Mouse (Mus musculus): Measurements from ENCODE around the gene Smarcc2.

The Smarcc2 gene

GRCm38 (mm10) chr10:128510301-128510700 lies 51.3 kb downstream of the Smarcc2 start:
- no peak for ATAC-seq (ENCODE audit: insufficient number of reproducible peaks, low FRiP score, low TSS enrichment)

GRCm38 (mm10) chr10:128511189-128511588 lies 52.1 kb downstream of the Smarcc2 start:
- ATAC-seq (ENCODE audit: insufficient number of reproducible peaks, low FRiP score, low TSS enrichment), result no peak

GRCm38 (mm10) chr10:128511761-128512160 lies 52.7 kb downstream of the Smarcc2 start:
- ATAC-seq (ENCODE audit: insufficient number of reproducible peaks, low FRiP score, low TSS enrichment), result no peak

- ATAC-seq (ENCODE audit: insufficient number of reproducible peaks, low FRiP score, low TSS enrichment), result no peak
Observed at GRCm38 (mm10) chr10:128515044-128515443, 56.0 kb downstream of the Smarcc2 start.

GRCm38 (mm10) chr10:128516029-128516428 lies 57.0 kb downstream of the Smarcc2 start:
- no peak for ATAC-seq (ENCODE audit: insufficient number of reproducible peaks, low FRiP score, low TSS enrichment)

- no peak for ATAC-seq (ENCODE audit: insufficient number of reproducible peaks, low FRiP score, low TSS enrichment)
Observed at GRCm38 (mm10) chr10:128516677-128517076, 57.6 kb downstream of the Smarcc2 start.

- peak; percentile 36; the same call in 1 of the 2 replicates for ATAC-seq (ENCODE audit: insufficient number of reproducible peaks, low FRiP score, low TSS enrichment)
Observed at GRCm38 (mm10) chr10:128518833-128519232, 59.8 kb downstream of the Smarcc2 start.

- ATAC-seq (ENCODE audit: insufficient number of reproducible peaks, low FRiP score, low TSS enrichment), result no peak
Observed at GRCm38 (mm10) chr10:128520591-128520990, 61.5 kb downstream of the Smarcc2 start.

- no peak for ATAC-seq (ENCODE audit: insufficient number of reproducible peaks, low FRiP score, low TSS enrichment)
Observed at GRCm38 (mm10) chr10:128522351-128522750, 63.3 kb downstream of the Smarcc2 start.

- no peak for ATAC-seq (ENCODE audit: insufficient number of reproducible peaks, low FRiP score, low TSS enrichment)
Observed at GRCm38 (mm10) chr10:128524111-128524731, 65.2 kb downstream of the Smarcc2 start.

- 0 out of 2 replicates have a peak, but pooled peaks have one; percentile 20 for ATAC-seq (ENCODE audit: insufficient number of reproducible peaks, low FRiP score, low TSS enrichment)
Observed at GRCm38 (mm10) chr10:128524732-128525662, 65.9 kb downstream of the Smarcc2 start.

GRCm38 (mm10) chr10:128525671-128526308 lies 66.7 kb downstream of the Smarcc2 start, which contains the start of gene Esyt1:
TSS of gene Esyt1 (minus strand) at chr10:128525871.
- peak; percentile 99 for ATAC-seq (ENCODE audit: insufficient number of reproducible peaks, low FRiP score, low TSS enrichment)

- ATAC-seq (ENCODE audit: insufficient number of reproducible peaks, low FRiP score, low TSS enrichment), result no peak
Observed at GRCm38 (mm10) chr10:128526366-128527356, 67.6 kb downstream of the Smarcc2 start.

- no peak for ATAC-seq (ENCODE audit: insufficient number of reproducible peaks, low FRiP score, low TSS enrichment)
Observed at GRCm38 (mm10) chr10:128535206-128535605, 76.2 kb downstream of the Smarcc2 start.

GRCm38 (mm10) chr10:128535624-128536265 lies 76.7 kb downstream of the Smarcc2 start:
- no peak for ATAC-seq (ENCODE audit: insufficient number of reproducible peaks, low FRiP score, low TSS enrichment)

- peak; percentile 90; the same call in 1 of the 2 replicates for ATAC-seq (ENCODE audit: insufficient number of reproducible peaks, low FRiP score, low TSS enrichment)
Observed at GRCm38 (mm10) chr10:128536266-128536940, 77.4 kb downstream of the Smarcc2 start.

- no peak for ATAC-seq (ENCODE audit: insufficient number of reproducible peaks, low FRiP score, low TSS enrichment)
Observed at GRCm38 (mm10) chr10:128538340-128538870, 79.4 kb downstream of the Smarcc2 start.

Data from cerebellum, adult (tissue).